Mouse (Mus musculus) limb, embryonic 10.5 days (tissue): Measurements from ENCODE around the gene Gast. TPM values are rescaled to one million over a fixed set of nuclear protein-coding genes. Genes with fewer than 3 reads are reported as not detected.
"Not testable (repeated sequence)": the region's sequence is repeated elsewhere in the genome, so short reads cannot be mapped to it uniquely, and the experiment has no call there.

ENCODE experiments used
- DNase-seq: peaks from one replicate; pipeline ENCODE4 v3.0.0-alpha.2; 2017; ENCODE audit warnings: low spot score
- H3K27ac ChIP-seq: fragments of 300-500 bp; sonication (generic); 2 replicates; pipeline ENCODE4 v1.5.1; 2016; ENCODE audit warnings: mild to moderate bottlenecking
- H3K27me3 ChIP-seq: fragments of 300-500 bp; sonication (generic); 2 replicates; pipeline ENCODE4 v1.6.1; 2016; ENCODE audit warnings: low read depth, mild to moderate bottlenecking; ENCODE audit not compliant: poor library complexity, severe bottlenecking
- H3K36me3 ChIP-seq: fragments of 300-500 bp; sonication (generic); 2 replicates; pipeline ENCODE4 v1.6.1; 2016; ENCODE audit warnings: mild to moderate bottlenecking, moderate library complexity
- H3K4me1 ChIP-seq: fragments of 300-500 bp; sonication (generic); 2 replicates; pipeline ENCODE4 v1.6.1; 2016
- H3K4me3 ChIP-seq: fragments of 300-500 bp; sonication (generic); 2 replicates; pipeline ENCODE4 v1.5.1; 2016; ENCODE audit warnings: mild to moderate bottlenecking, moderate library complexity
- H3K9me3 ChIP-seq: fragments of 300-500 bp; sonication (generic); replicated peaks from 2 replicates; pipeline ENCODE4 v1.6.1; 2016; ENCODE audit warnings: mild to moderate bottlenecking
- WGBS: fragments of 180-500 bp; shearing (Covaris S2); methylation state at CpG from one replicate; pipeline ENCODE4 v1.1.7; 2016; 5-methylcytosine and 5-hydroxymethylcytosine counted together
- polyA plus RNA-seq: library from polyadenylated mRNA; unstranded; fragments of >200 nt; fragmentation: Nextera tagmentation; extraction: Ambion mirVana; gene quantifications from 2 replicates; pipeline ENCODE4 v1.2.1, GENCODE M21; 2016

Gast gene
- polyA plus RNA-seq, 1 experiment from 2014 or later = not detected

- H3K36me3 ChIP-seq = peaks cover 24% of the 10 kb centered on the region
- peak; percentile 49 for DNase-seq
- H3K4me1 ChIP-seq = peaks cover 8% of the 10 kb centered on the region; the same call in 1 of the 2 replicates
- 14% methylated on average over 3 of the region's 3 CpGs for WGBS
- H3K4me3 ChIP-seq = no peak overlapping the region
- H3K27me3 ChIP-seq = no peaks in the 10 kb centered on the region
- H3K27ac ChIP-seq = no peak overlapping the region
- no peaks in the 10 kb centered on the region for H3K9me3 ChIP-seq
Observed at GRCm38 (mm10) chr11:100323578-100323977, 10.6 kb upstream of the Gast start.

- no peaks in the 10 kb centered on the region for H3K9me3 ChIP-seq
- no peak overlapping the region for H3K4me3 ChIP-seq
- H3K27ac ChIP-seq = no peak overlapping the region
- H3K36me3 ChIP-seq = peaks cover 24% of the 10 kb centered on the region
- H3K27me3 ChIP-seq = no peaks in the 10 kb centered on the region
- DNase-seq = no peak
- WGBS = 89% methylated on average over 11 of the region's 11 CpGs
- H3K4me1 ChIP-seq = peaks cover 6% of the 10 kb centered on the region; the same call in 1 of the 2 replicates
Observed at GRCm38 (mm10) chr11:100325062-100325629, 9.1 kb upstream of the Gast start.

- H3K4me3 ChIP-seq = no peak overlapping the region
- H3K27ac ChIP-seq = no peak overlapping the region
- H3K36me3 ChIP-seq = peaks cover 5% of the 10 kb centered on the region
- H3K9me3 ChIP-seq = no peaks in the 10 kb centered on the region
- 81% methylated on average over 11 of the region's 11 CpGs for WGBS
- peaks cover 9% of the 10 kb centered on the region for H3K4me1 ChIP-seq
- H3K27me3 ChIP-seq = no peaks in the 10 kb centered on the region
- no peak for DNase-seq
Observed at GRCm38 (mm10) chr11:100327316-100327715, 6.9 kb upstream of the Gast start.

- no peak overlapping the region for H3K4me3 ChIP-seq
- no peaks in the 10 kb centered on the region for H3K27me3 ChIP-seq
- WGBS = 84% methylated on average over 6 of the region's 6 CpGs
- no peaks in the 10 kb centered on the region for H3K9me3 ChIP-seq
- H3K27ac ChIP-seq = no peak overlapping the region
- peaks cover 14% of the 10 kb centered on the region for H3K4me1 ChIP-seq
- no peak for DNase-seq
- peaks cover under 1% of the 10 kb centered on the region for H3K36me3 ChIP-seq
Observed at GRCm38 (mm10) chr11:100327761-100328160, 6.4 kb upstream of the Gast start.

- H3K4me1 ChIP-seq = peaks cover 17% of the 10 kb centered on the region
- no peak overlapping the region for H3K4me3 ChIP-seq
- no peak for DNase-seq
- H3K27me3 ChIP-seq = no peaks in the 10 kb centered on the region
- no peak overlapping the region for H3K27ac ChIP-seq
- no peaks in the 10 kb centered on the region for H3K9me3 ChIP-seq
- H3K36me3 ChIP-seq = no peaks in the 10 kb centered on the region
- 56% methylated on average over 16 of the region's 16 CpGs for WGBS
Observed at GRCm38 (mm10) chr11:100330235-100330634, 4.0 kb upstream of the Gast start.

GRCm38 (mm10) chr11:100330816-100331375, 3.3 kb upstream of the Gast start:
- not testable (repeated sequence) for DNase-seq, H3K4me3 ChIP-seq, H3K36me3 ChIP-seq, H3K27me3 ChIP-seq, H3K27ac ChIP-seq, H3K9me3 ChIP-seq
- WGBS = 64% methylated on average over 8 of the region's 8 CpGs
- peaks cover 20% of the 10 kb centered on the region for H3K4me1 ChIP-seq

GRCm38 (mm10) chr11:100332766-100333515, 1.3 kb upstream of the Gast start:
- no peak overlapping the region for H3K4me3 ChIP-seq
- DNase-seq = no peak
- H3K27ac ChIP-seq = no peak overlapping the region
- H3K4me1 ChIP-seq = peaks cover 28% of the 10 kb centered on the region
- no peaks in the 10 kb centered on the region for H3K36me3 ChIP-seq
- 75% methylated on average over 9 of the region's 9 CpGs for WGBS
- H3K9me3 ChIP-seq = no peaks in the 10 kb centered on the region
- no peaks in the 10 kb centered on the region for H3K27me3 ChIP-seq

- Histone ChIP-seq H3K36me3 (no peaks in the 10 kb centered on the region), H3K27me3 (no peaks in the 10 kb centered on the region), H3K4me1 (peaks cover 21% of the 10 kb centered on the region), H3K4me3 (no peak overlapping the region), H3K27ac (no peak overlapping the region), H3K9me3 (no peaks in the 10 kb centered on the region)
- no peak for DNase-seq
- WGBS = 73% methylated on average over 3 of the region's 3 CpGs
Observed at GRCm38 (mm10) chr11:100335731-100336130, 1.5 kb downstream of the Gast start.

GRCm38 (mm10) chr11:100344269-100344668, 10.1 kb downstream of the Gast start:
- Histone ChIP-seq H3K4me1 (no peaks in the 10 kb centered on the region), H3K9me3 (no peaks in the 10 kb centered on the region), H3K4me3 (no peak overlapping the region), H3K27ac (no peak overlapping the region), H3K36me3 (no peaks in the 10 kb centered on the region), H3K27me3 (peaks cover 12% of the 10 kb centered on the region; the same call in 1 of the 2 replicates)
- no peak for DNase-seq
- WGBS = 92% methylated on average over 10 of the region's 10 CpGs

GRCm38 (mm10) chr11:100352076-100352857, 18.1 kb downstream of the Gast start:
- WGBS = 31% methylated on average over 10 of the region's 10 CpGs
- DNase-seq = no peak
- H3K4me3 ChIP-seq = no peak overlapping the region
- no peaks in the 10 kb centered on the region for H3K9me3 ChIP-seq
- peaks cover 29% of the 10 kb centered on the region for H3K4me1 ChIP-seq
- peaks cover 75% of the 10 kb centered on the region for H3K27me3 ChIP-seq
- H3K27ac ChIP-seq = no peak overlapping the region
- H3K36me3 ChIP-seq = no peaks in the 10 kb centered on the region

GRCm38 (mm10) chr11:100355151-100355951, 21.1 kb downstream of the Gast start:
- H3K27ac ChIP-seq = 0 out of 2 replicates have a peak overlapping the region, but pooled peaks have one; percentile 68
- H3K36me3 ChIP-seq = no peaks in the 10 kb centered on the region
- under 1% methylated on average over 54 of the region's 54 CpGs for WGBS
- H3K27me3 ChIP-seq = peaks cover 94% of the 10 kb centered on the region
- peaks cover 29% of the 10 kb centered on the region for H3K4me1 ChIP-seq
- peak overlapping the region; percentile 56 for H3K4me3 ChIP-seq
- DNase-seq = peak; percentile 45
- no peaks in the 10 kb centered on the region for H3K9me3 ChIP-seq
